1 mouse cellular context compared by ENCODE assay signal in the genomic region with DNA sequence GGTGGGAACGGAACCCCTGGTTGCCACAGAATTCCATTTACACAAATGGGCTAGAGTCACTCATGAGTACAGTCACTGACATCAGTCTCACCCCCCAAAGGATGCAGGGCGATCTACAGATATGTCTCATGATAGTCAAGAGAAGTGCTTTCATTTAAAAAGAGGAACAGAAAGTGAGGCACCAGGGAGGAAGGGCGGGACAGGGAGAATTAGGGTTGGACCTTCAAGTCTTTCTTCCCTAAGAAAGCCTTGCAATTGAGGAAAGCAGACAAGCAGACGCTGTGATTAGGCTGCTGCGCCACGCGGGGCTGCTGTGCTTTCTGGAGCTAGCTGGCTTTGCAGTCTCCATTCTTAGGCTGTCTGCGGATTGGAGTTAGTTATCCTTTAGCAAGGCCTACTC.
TF ChIP-seq lines count a peak whose summit lies in the region.

No protein-coding gene starts in this region.

TF ChIP-seq in MEL, 35 proteins besides CTCF, POLR2A, EP300 and RAD21:
- TF ChIP-seq MAX (IDR thresholded peaks at IDR 0.05; ENCODE audit: low read length): peak; percentile 18; the same call in 1 of the 2 replicates
- no peak for TF ChIP-seq E2F4 (IDR thresholded peaks at IDR 0.05; ENCODE audit: borderline replicate concordance, low read depth, low read length)
- no peak for TF ChIP-seq JUND (IDR thresholded peaks at IDR 0.05; ENCODE audit: low read depth, low read length)
- peak; percentile 68 for TF ChIP-seq TBP (IDR thresholded peaks at IDR 0.05; ENCODE audit: low read depth, low read length)
- peak; percentile 52; the same call in 1 of the 2 replicates for TF ChIP-seq ETS1 (IDR thresholded peaks at IDR 0.05; ENCODE audit: low read depth, low read length)
- TF ChIP-seq ZKSCAN1 (IDR thresholded peaks at IDR 0.05; ENCODE audit: low read depth, low read length): no peak
- TF ChIP-seq SMC3 (IDR thresholded peaks at IDR 0.05; ENCODE audit: low read depth, low read length): peak; percentile 28; the same call in 1 of the 2 replicates
- TF ChIP-seq MAZ (IDR thresholded peaks at IDR 0.05; ENCODE audit: low read depth, low read length): no peak
- no peak for TF ChIP-seq USF2 (IDR thresholded peaks at IDR 0.05; ENCODE audit: borderline replicate concordance in 1 of 2, insufficient read depth in 1 of 2, low read depth in 1 of 2, low read length in 2 of 2)
- no peak for TF ChIP-seq ZNF384 (IDR thresholded peaks at IDR 0.05; ENCODE audit: low read depth, low read length)
- peak; percentile 59 for TF ChIP-seq MXI1 (IDR thresholded peaks at IDR 0.05; ENCODE audit: low read depth, low read length)
- peak; percentile 77 for TF ChIP-seq MYC (IDR thresholded peaks at IDR 0.05; ENCODE audit: low read depth, low read length)
- TF ChIP-seq RCOR1 (IDR thresholded peaks at IDR 0.05; ENCODE audit: low read depth, low read length): peak; percentile 87
- TF ChIP-seq GABPA (IDR thresholded peaks at IDR 0.05; ENCODE audit: low read depth, low read length): no peak
- no peak for TF ChIP-seq MEF2A (IDR thresholded peaks at IDR 0.05; ENCODE audit: extremely low read depth, insufficient replicate concordance, low read depth, low read length, poor library complexity, severe bottlenecking)
- TF ChIP-seq ZC3H11A (IDR thresholded peaks at IDR 0.05; ENCODE audit: low read depth, low read length): no peak
- TF ChIP-seq KAT2A (conservative IDR thresholded peaks at IDR 0.05; ENCODE audit: low read depth, low read length): no peak
- peak; percentile 65 for TF ChIP-seq GATA1 (IDR thresholded peaks at IDR 0.05; ENCODE audit: low read depth, low read length)
- no peak for TF ChIP-seq BHLHE40 (IDR thresholded peaks at IDR 0.05; ENCODE audit: borderline replicate concordance, low read depth, low read length)
- TF ChIP-seq TAL1 (IDR thresholded peaks at IDR 0.05; ENCODE audit: low read length): no peak
- no peak for TF ChIP-seq TCF12 (IDR thresholded peaks at IDR 0.05; ENCODE audit: low read depth, low read length)
- TF ChIP-seq CHD2 (IDR thresholded peaks at IDR 0.05; ENCODE audit: low read length): no peak
- no peak for TF ChIP-seq POLR2AphosphoS5 (IDR thresholded peaks at IDR 0.05; ENCODE audit: borderline replicate concordance, low read depth, low read length)
- TF ChIP-seq ZMIZ1 (IDR thresholded peaks at IDR 0.05; ENCODE audit: low read depth, low read length): no peak
- TF ChIP-seq ELF1 (IDR thresholded peaks at IDR 0.05; ENCODE audit: low read depth, low read length): no peak
- no peak for TF ChIP-seq USF1 (IDR thresholded peaks at IDR 0.05; ENCODE audit: low read depth, low read length)
- TF ChIP-seq HCFC1 (IDR thresholded peaks at IDR 0.05; ENCODE audit: low read depth, low read length): no peak
- TF ChIP-seq POLR2AphosphoS2 (IDR thresholded peaks at IDR 0.05; ENCODE audit: low read length): no peak
- no peak for TF ChIP-seq CHD1 (IDR thresholded peaks at IDR 0.05; ENCODE audit: low read depth, low read length)
- no peak for TF ChIP-seq NRF1 (IDR thresholded peaks at IDR 0.05; ENCODE audit: insufficient read depth, low read depth, low read length, poor library complexity, severe bottlenecking)
- no peak for TF ChIP-seq NELFE (IDR thresholded peaks at IDR 0.05; ENCODE audit: low read depth, low read length)
- TF ChIP-seq UBTF (IDR thresholded peaks at IDR 0.05; ENCODE audit: borderline replicate concordance, insufficient read depth, low read depth, low read length): no peak
- no peak for TF ChIP-seq MAFK (IDR thresholded peaks at IDR 0.05; ENCODE audit: borderline replicate concordance, low read depth, low read length)
- no peak for TF ChIP-seq MYB (IDR thresholded peaks at IDR 0.05; ENCODE audit: low read depth, low read length)
- peak; percentile 45 for TF ChIP-seq SIN3A (IDR thresholded peaks at IDR 0.05; ENCODE audit: low read length)
